Mouse (Mus musculus) G1E (cell line): Measurements from ENCODE around the gene Mfge8. TPM values are rescaled to one million over a fixed set of nuclear protein-coding genes. Genes with fewer than 3 reads are reported as not detected.

Experiments used
- ATAC-seq: 2 replicates; pipeline ENCODE4 v1.8.0; 2016; ENCODE audit warnings: mild to moderate bottlenecking; ENCODE audit not compliant: insufficient number of reproducible peaks, poor library complexity, low FRiP score, severe bottlenecking; ENCODE audit errors: extremely low read depth
- DNase-seq: peaks from one replicate; pipeline ENCODE4 v3.0.0; 2012; ENCODE audit warnings: low spot score
- H3K27me3 ChIP-seq: 2 replicates; pipeline ENCODE4 v1.6.1; 2012; ENCODE audit warnings: mild to moderate bottlenecking, low read length, inconsistent platforms; ENCODE audit not compliant: insufficient read depth
- H3K36me3 ChIP-seq: replicated peaks from 2 replicates; pipeline ENCODE3; 2012; ENCODE audit warnings: mild to moderate bottlenecking, inconsistent platforms
- H3K4me1 ChIP-seq: 2 replicates; pipeline ENCODE4 v1.6.1; 2012; ENCODE audit warnings: low read depth, low read length, inconsistent platforms, mixed read lengths; ENCODE audit not compliant: insufficient read depth
- H3K4me3 ChIP-seq: 2 replicates; pipeline ENCODE4 v1.5.1; 2012; ENCODE audit warnings: low read depth, mild to moderate bottlenecking, inconsistent platforms, low read length, moderate library complexity, mixed read lengths
- H3K9me3 ChIP-seq: replicated peaks from 2 replicates; pipeline ENCODE4 v1.6.1; 2012; ENCODE audit warnings: inconsistent platforms
- CTCF ChIP-seq: IDR thresholded peaks from 2 replicates; pipeline ENCODE4 v1.5.1; 2012; ENCODE audit warnings: low read depth, low read length, inconsistent platforms, mixed read lengths
- GATA1 ChIP-seq: IDR thresholded peaks from 2 replicates; pipeline ENCODE4 v1.6.1; 2012; ENCODE audit warnings: borderline replicate concordance, low read length, inconsistent platforms, mixed read lengths
- GATA2 ChIP-seq: IDR thresholded peaks from 2 replicates; pipeline ENCODE4 v1.6.1; 2012; ENCODE audit warnings: low read depth, low read length, inconsistent platforms, borderline replicate concordance
- POLR2AphosphoS5 ChIP-seq: IDR thresholded peaks from 2 replicates; pipeline ENCODE4 v1.6.1; 2012; ENCODE audit warnings: low read depth, low read length, inconsistent platforms; ENCODE audit not compliant: insufficient replicate concordance
- TAL1 ChIP-seq: conservative IDR thresholded peaks from 2 replicates; pipeline ENCODE4 v1.6.1; 2012; ENCODE audit warnings: low read depth, low read length, inconsistent platforms, mixed read lengths
- polyA plus RNA-seq: library from polyadenylated mRNA; stranded (reverse); fragments of >175 nt; gene quantifications from 2 replicates; pipeline ENCODE4 v1.2.3, GENCODE M21; 2012
- total RNA-seq, 2 experiments: library from RNA; stranded (forward) in 1 of 2; stranded (reverse) in 1 of 2; fragments of 200-1000 nt in 1 of 2; fragments of >200 nt in 1 of 2; fragmentation: Nextera tagmentation in 1 of 2; gene quantifications; 2 replicates each; pipeline ENCODE4 v1.2.3; 2014 to 2017

Gene Mfge8
- total and polyA plus RNA-seq, 3 experiments, result 1.9 to 14.5 TPM; not detected in 1

- H3K36me3 ChIP-seq, result no peaks in the 10 kb centered on the region
- no peak for TF ChIP-seq GATA2
- no peak for TF ChIP-seq POLR2AphosphoS5
- no peak for TF ChIP-seq CTCF
- no peak for TF ChIP-seq GATA1
- no peak for TF ChIP-seq TAL1
- no peak for ATAC-seq
- H3K9me3 ChIP-seq, result no peaks in the 10 kb centered on the region
- H3K4me3 ChIP-seq, result no peak overlapping the region
- peaks cover 3% of the 10 kb centered on the region; the same call in 1 of the 2 replicates for H3K27me3 ChIP-seq
- no peak for DNase-seq
- no peaks in the 10 kb centered on the region for H3K4me1 ChIP-seq
Observed at GRCm38 (mm10) chr7:79187591-79187990, 38.7 kb upstream of the Mfge8 start.

DNA sequence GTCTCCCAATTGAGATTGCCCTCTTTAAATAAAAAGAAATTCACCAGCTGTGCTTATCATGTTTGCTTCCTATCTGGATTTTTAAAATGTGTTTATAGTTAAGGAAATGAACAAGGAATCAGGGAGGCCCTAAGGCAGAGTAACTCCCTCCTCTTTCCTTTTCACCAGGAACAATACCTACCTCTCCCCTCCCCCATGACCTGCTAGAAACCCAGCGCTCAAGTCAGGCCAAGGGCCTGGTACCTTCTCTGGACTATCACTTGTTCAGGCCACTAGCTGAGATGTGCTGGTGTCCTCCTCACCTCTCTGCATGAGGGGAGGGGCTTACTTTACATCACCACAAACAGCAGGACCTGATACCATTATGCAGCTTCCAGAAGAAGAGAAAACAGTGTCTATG lies 34.6 kb upstream of the Mfge8 start:
- 0 out of 2 replicates have a peak, but pooled peaks cover 1% of the 10 kb centered on the region for H3K9me3 ChIP-seq
- TF ChIP-seq POLR2AphosphoS5 (no peak), GATA1 (no peak), GATA2 (no peak), CTCF (no peak), TAL1 (no peak)
- H3K4me3 ChIP-seq, result no peak overlapping the region
- no peaks in the 10 kb centered on the region for H3K36me3 ChIP-seq
- peaks cover 3% of the 10 kb centered on the region; the same call in 1 of the 2 replicates for H3K27me3 ChIP-seq
- DNase-seq, result no peak
- no peaks in the 10 kb centered on the region for H3K4me1 ChIP-seq
- no peak for ATAC-seq

GRCm38 (mm10) chr7:79173800-79174199 lies 24.9 kb upstream of the Mfge8 start:
- peaks cover 5% of the 10 kb centered on the region; the same call in 1 of the 2 replicates for H3K27me3 ChIP-seq
- no peaks in the 10 kb centered on the region for H3K36me3 ChIP-seq
- no peaks in the 10 kb centered on the region for H3K9me3 ChIP-seq
- no peak for TF ChIP-seq GATA1
- TF ChIP-seq TAL1, result no peak
- TF ChIP-seq GATA2, result no peak
- no peak for TF ChIP-seq POLR2AphosphoS5
- no peak for TF ChIP-seq CTCF
- no peaks in the 10 kb centered on the region for H3K4me1 ChIP-seq
- H3K4me3 ChIP-seq, result no peak overlapping the region
- DNase-seq (no peak), ATAC-seq (no peak)

DNA sequence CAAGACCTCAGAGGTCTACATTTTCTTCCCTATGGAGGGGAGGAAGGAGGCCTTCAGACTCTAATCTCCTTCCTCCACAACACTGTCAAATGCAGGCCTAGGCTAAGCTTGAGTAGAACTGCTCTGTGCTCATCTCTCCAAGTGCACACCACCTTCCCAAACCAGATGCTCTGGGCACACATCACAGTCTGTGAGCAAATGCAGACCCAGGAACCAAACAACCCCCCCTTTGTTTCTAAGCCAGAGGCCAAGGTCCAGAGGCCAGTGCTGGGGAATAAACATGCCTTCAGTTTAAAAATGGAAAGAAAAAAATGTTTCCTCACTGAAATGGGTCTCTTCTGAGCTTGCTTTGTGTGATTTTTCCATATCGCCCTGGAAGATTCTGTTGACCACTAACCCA lies 22.9 kb upstream of the Mfge8 start:
- Histone ChIP-seq H3K4me3 (no peak overlapping the region), H3K9me3 (no peaks in the 10 kb centered on the region), H3K27me3 (peaks cover 10% of the 10 kb centered on the region; the same call in 1 of the 2 replicates), H3K4me1 (no peaks in the 10 kb centered on the region), H3K36me3 (no peaks in the 10 kb centered on the region)
- DNase-seq, result no peak
- ATAC-seq, result no peak
- TF ChIP-seq CTCF, result no peak
- no peak for TF ChIP-seq GATA2
- no peak for TF ChIP-seq POLR2AphosphoS5
- no peak for TF ChIP-seq TAL1
- TF ChIP-seq GATA1, result no peak

DNA sequence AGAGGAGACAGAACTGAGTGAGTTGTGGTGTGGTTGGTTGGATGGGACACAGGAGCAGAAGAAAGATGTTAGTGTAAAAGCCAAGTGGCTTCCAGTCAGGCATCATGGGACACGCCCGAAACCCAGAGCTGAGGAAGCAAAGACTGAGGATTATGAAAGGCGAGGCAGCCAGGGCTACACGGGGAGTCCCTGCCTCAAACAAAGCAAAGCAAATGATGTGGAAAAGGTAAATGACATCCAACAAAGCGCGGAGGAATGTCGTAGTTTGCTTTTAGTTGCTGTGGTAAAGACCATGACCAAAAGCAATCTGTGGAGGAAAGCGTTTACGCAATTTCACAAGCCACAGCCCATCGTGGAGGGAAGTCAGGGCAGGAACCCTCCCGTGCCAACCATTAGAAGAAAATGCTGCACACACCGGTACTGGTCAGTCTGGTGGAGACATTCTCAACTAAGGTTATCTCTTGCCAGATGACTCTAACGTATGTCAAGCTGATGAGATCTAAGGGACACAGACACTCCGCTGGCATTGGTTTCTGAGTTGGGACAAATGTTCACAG lies 18.2 kb upstream of the Mfge8 start:
- TF ChIP-seq TAL1 (no peak), GATA2 (no peak), GATA1 (no peak), POLR2AphosphoS5 (no peak), CTCF (no peak)
- ATAC-seq (no peak), DNase-seq (no peak)
- H3K4me3 ChIP-seq, result no peak overlapping the region
- no peaks in the 10 kb centered on the region for H3K9me3 ChIP-seq
- no peaks in the 10 kb centered on the region for H3K36me3 ChIP-seq
- H3K27me3 ChIP-seq, result peaks cover 5% of the 10 kb centered on the region; the same call in 1 of the 2 replicates
- H3K4me1 ChIP-seq, result no peaks in the 10 kb centered on the region

GRCm38 (mm10) chr7:79159406-79159805 lies 10.5 kb upstream of the Mfge8 start:
- Histone ChIP-seq H3K4me3 (no peak overlapping the region), H3K4me1 (no peaks in the 10 kb centered on the region), H3K27me3 (peaks cover 5% of the 10 kb centered on the region), H3K9me3 (no peaks in the 10 kb centered on the region), H3K36me3 (no peaks in the 10 kb centered on the region)
- TF ChIP-seq POLR2AphosphoS5 (no peak), GATA1 (no peak), CTCF (no peak), TAL1 (no peak), GATA2 (no peak)
- ATAC-seq (no peak), DNase-seq (no peak)
